Mouse (Mus musculus) retina, embryonic 14.5 days (tissue): ENCODE results near the gene Adamtsl1.

Experiments
- DNase-seq: peaks from one replicate; pipeline ENCODE4 v3.0.0-alpha.2; 2015; ENCODE audit warnings: low spot score

The Adamtsl1 gene

GRCm38 (mm10) chr4:85932129-85932528 is 418.2 kb downstream of the Adamtsl1 start:
- no peak for DNase-seq

GRCm38 (mm10) chr4:85939460-85939859 is 425.5 kb downstream of the Adamtsl1 start:
- no peak for DNase-seq

- no peak for DNase-seq
Observed at GRCm38 (mm10) chr4:85941857-85942256, 427.9 kb downstream of the Adamtsl1 start.

- no peak for DNase-seq
Observed at GRCm38 (mm10) chr4:85953590-85953989, 439.6 kb downstream of the Adamtsl1 start.

- DNase-seq = no peak
Observed at GRCm38 (mm10) chr4:85955387-85955786, 441.4 kb downstream of the Adamtsl1 start.

GRCm38 (mm10) chr4:85957266-85957665 is 443.3 kb downstream of the Adamtsl1 start:
- no peak for DNase-seq

- DNase-seq = no peak
Observed at GRCm38 (mm10) chr4:85957879-85958278, 443.9 kb downstream of the Adamtsl1 start.

- DNase-seq = no peak
Observed at GRCm38 (mm10) chr4:85959019-85959418, 445.0 kb downstream of the Adamtsl1 start.

GRCm38 (mm10) chr4:85976188-85976587 is 462.2 kb downstream of the Adamtsl1 start:
- no peak for DNase-seq

GRCm38 (mm10) chr4:85979206-85979605 is 465.2 kb downstream of the Adamtsl1 start:
- no peak for DNase-seq

GRCm38 (mm10) chr4:86006596-86006995 is 492.6 kb downstream of the Adamtsl1 start:
- no peak for DNase-seq

GRCm38 (mm10) chr4:86013640-86014039 is 499.7 kb downstream of the Adamtsl1 start:
- no peak for DNase-seq

- DNase-seq = no peak
Observed at GRCm38 (mm10) chr4:86018928-86019327, 505.0 kb downstream of the Adamtsl1 start.

GRCm38 (mm10) chr4:86019586-86019985 is 505.6 kb downstream of the Adamtsl1 start:
- DNase-seq = peak; percentile 39

- peak; percentile 57 for DNase-seq
Observed at GRCm38 (mm10) chr4:86020372-86021090, 506.6 kb downstream of the Adamtsl1 start.

GRCm38 (mm10) chr4:86024573-86025160 is 510.7 kb downstream of the Adamtsl1 start:
- peak; percentile 71 for DNase-seq

GRCm38 (mm10) chr4:86029486-86029885 is 515.5 kb downstream of the Adamtsl1 start:
- DNase-seq = no peak

- DNase-seq = no peak
Observed at GRCm38 (mm10) chr4:86030208-86030607, 516.2 kb downstream of the Adamtsl1 start.

- DNase-seq = no peak
Observed at GRCm38 (mm10) chr4:86031041-86031440, 517.1 kb downstream of the Adamtsl1 start.

GRCm38 (mm10) chr4:86040921-86041320 is 526.9 kb downstream of the Adamtsl1 start:
- no peak for DNase-seq

GRCm38 (mm10) chr4:86045448-86045847 is 531.5 kb downstream of the Adamtsl1 start:
- no peak for DNase-seq

- DNase-seq = no peak
Observed at GRCm38 (mm10) chr4:86045876-86046275, 531.9 kb downstream of the Adamtsl1 start.

GRCm38 (mm10) chr4:86046881-86047280 is 532.9 kb downstream of the Adamtsl1 start:
- no peak for DNase-seq
